Mouse (Mus musculus) MEL (cell line): ENCODE results near the gene Wnt10a.

Source experiments
- CTCF ChIP-seq, 3 experiments: IDR thresholded peaks in 2 of 3; conservative IDR thresholded peaks in 1 of 3; 2 replicates each; pipeline ENCODE4 v1.5.1; 2011 to 2012; ENCODE audit warnings: low read length in 3 of 3, low read depth in 2 of 3, mild to moderate bottlenecking in 2 of 3, improper control_type of control experiment in 1 of 3, inconsistent platforms in 1 of 3, mixed read lengths in 1 of 3, moderate library complexity in 1 of 3; ENCODE audit not compliant: control insufficient read depth in 1 of 3, insufficient read depth in 1 of 3, poor library complexity in 1 of 3, severe bottlenecking in 1 of 3
- GATA1 ChIP-seq: IDR thresholded peaks from 2 replicates; pipeline ENCODE4 v1.6.1; 2011; ENCODE audit warnings: low read depth, low read length, improper control_type of control experiment
- HCFC1 ChIP-seq: IDR thresholded peaks from 2 replicates; pipeline ENCODE4 v1.6.1; 2012; ENCODE audit warnings: low read depth, mild to moderate bottlenecking, inconsistent platforms, low read length, improper control_type of control experiment, moderate library complexity
- POLR2A ChIP-seq, 2 experiments: IDR thresholded peaks; 2 replicates each; pipeline ENCODE4 v1.6.1; 2011 to 2012; ENCODE audit warnings: low read length in 2 of 2, mild to moderate bottlenecking in 2 of 2, control low read depth in 1 of 2, improper control_type of control experiment in 1 of 2, low read depth in 1 of 2, moderate library complexity in 1 of 2; ENCODE audit not compliant: control insufficient read depth in 1 of 2, insufficient read depth in 1 of 2, poor library complexity in 1 of 2
- POLR2AphosphoS5 ChIP-seq: IDR thresholded peaks from 2 replicates; pipeline ENCODE4 v1.6.1; 2012; ENCODE audit warnings: low read depth, borderline replicate concordance, mild to moderate bottlenecking, inconsistent platforms, low read length, moderate library complexity, mixed read lengths
- RCOR1 ChIP-seq: IDR thresholded peaks from 2 replicates; pipeline ENCODE4 v1.6.1; 2012; ENCODE audit warnings: low read depth, mild to moderate bottlenecking, inconsistent platforms, low read length, improper control_type of control experiment
- SIN3A ChIP-seq: IDR thresholded peaks from 2 replicates; pipeline ENCODE4 v1.6.1; 2012; ENCODE audit warnings: low read length, improper control_type of control experiment, inconsistent platforms

DNA sequence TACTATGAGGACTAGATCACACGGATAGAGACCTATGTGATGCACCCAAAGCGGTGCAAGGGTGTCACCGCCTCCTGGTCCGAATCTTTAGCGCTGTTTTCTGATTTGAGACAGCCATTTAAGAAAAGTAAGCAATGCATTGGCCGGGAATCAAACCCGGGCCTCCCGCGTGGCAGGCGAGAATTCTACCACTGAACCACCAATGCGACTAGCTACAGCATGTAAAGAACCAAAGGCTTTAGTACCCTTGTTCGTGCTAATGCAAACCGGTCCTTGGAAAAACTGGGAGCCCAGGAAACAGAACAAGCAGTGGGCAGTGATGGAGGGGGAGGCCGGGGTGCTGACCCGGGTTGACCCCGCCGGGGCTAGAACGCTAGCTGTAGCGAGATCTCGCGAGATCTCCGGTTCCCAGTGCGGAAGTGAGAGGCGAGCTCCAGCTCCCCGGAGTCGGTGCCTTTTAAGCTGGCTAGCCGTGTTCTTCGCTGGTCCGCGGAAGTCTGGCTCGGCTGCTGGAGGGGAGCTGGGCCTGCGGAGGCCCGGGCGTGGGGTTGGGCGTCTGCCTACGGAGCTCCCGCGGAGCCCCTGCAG lies 25.4 kb downstream of the Wnt10a start:
- no peak for TF ChIP-seq RCOR1
- peak; percentile 79 for TF ChIP-seq HCFC1
- TF ChIP-seq SIN3A: peak; percentile 79; the same call in 1 of the 2 replicates
- TF ChIP-seq POLR2A (IDR thresholded peaks at IDR 0.05; ENCODE audit: control insufficient read depth in 1 of 2, insufficient read depth in 1 of 2, low read depth in 1 of 2, low read length in 2 of 2, poor library complexity in 1 of 2): peak; percentile 89 to 98
- TF ChIP-seq GATA1: no peak
- TF ChIP-seq POLR2AphosphoS5: no peak
- no peak for TF ChIP-seq CTCF (IDR thresholded peaks at IDR 0.05 in 2 of 3, conservative IDR thresholded peaks at IDR 0.05 in 1 of 3; ENCODE audit: control insufficient read depth in 1 of 3, insufficient read depth in 1 of 3, low read depth in 2 of 3, low read length in 3 of 3, poor library complexity in 1 of 3, severe bottlenecking in 1 of 3)
